ENCODE assay signal across 8 mouse cellular contexts in genomic region chr6:120037636-120038365, GRCm38 (mm10). TPM values are rescaled to one million over a fixed set of nuclear protein-coding genes. Genes with fewer than 3 reads are reported as not detected.
DNase-seq lines count a peak whose midpoint lies in the region; ATAC-seq and TF ChIP-seq lines count a peak whose summit lies in the region.

No protein-coding gene starts in this region.

- under 1% methylated on average over 82 of the region's 85 CpGs for WGBS in embryonic facial prominence, embryonic 11.5 days
- under 1% methylated on average over 81 of the region's 85 CpGs for WGBS in heart, adult 2 months
- WGBS in limb, embryonic 15.5 days = under 1% methylated on average over 82 of the region's 85 CpGs
- under 1% methylated on average over 58 of the region's 85 CpGs for WGBS in midbrain, embryonic 16.5 days

- peak overlapping the region; percentile 90 for H3K4me2 ChIP-seq in embryonic facial prominence, embryonic 11.5 days (ENCODE audit: low read depth, low read length)
- peak overlapping the region; percentile 86 for H3K4me2 ChIP-seq in limb, embryonic 15.5 days
- peak overlapping the region; percentile 96 for H3K4me2 ChIP-seq in midbrain, embryonic 16.5 days (ENCODE audit: low read length)

- no peaks in the 10 kb centered on the region for H3K36me3 ChIP-seq in embryonic facial prominence, embryonic 11.5 days (replicated peaks; ENCODE audit: control insufficient read depth, insufficient read depth, low read depth, low read length)
- H3K36me3 ChIP-seq in heart, adult 2 months (ENCODE audit: control insufficient read depth, insufficient read depth, low read length) = peaks cover 23% of the 10 kb centered on the region
- H3K36me3 ChIP-seq in limb, embryonic 15.5 days = no peaks in the 10 kb centered on the region
- no peaks in the 10 kb centered on the region for H3K36me3 ChIP-seq in midbrain, embryonic 16.5 days (ENCODE audit: control insufficient read depth, insufficient read depth, low read length)

- peak; percentile 51 for ATAC-seq in cerebellum, adult (ENCODE audit: insufficient number of reproducible peaks, low FRiP score, low TSS enrichment)
- ATAC-seq in embryonic facial prominence, embryonic 11.5 days (replicated peaks; ENCODE audit: insufficient number of reproducible peaks, low FRiP score, low TSS enrichment, low read depth) = peak; percentile 75
- ATAC-seq in limb, embryonic 15.5 days (ENCODE audit: insufficient number of reproducible peaks, low FRiP score, low TSS enrichment, low read depth) = peak; percentile 62
- peak; percentile 75 for ATAC-seq in midbrain, embryonic 16.5 days

- no peaks in the 10 kb centered on the region for H3K9me3 ChIP-seq in embryonic facial prominence, embryonic 11.5 days (replicated peaks; ENCODE audit: control insufficient read depth, low read length)
- no peaks in the 10 kb centered on the region for H3K9me3 ChIP-seq in limb, embryonic 15.5 days
- no peaks in the 10 kb centered on the region for H3K9me3 ChIP-seq in midbrain, embryonic 16.5 days (replicated peaks; ENCODE audit: control insufficient read depth, low read length, poor library complexity, severe bottlenecking)

- peak overlapping the region; percentile 89 for H3K4me3 ChIP-seq in embryonic facial prominence, embryonic 11.5 days (ENCODE audit: low read depth, low read length)
- H3K4me3 ChIP-seq in heart, adult 2 months = peak overlapping the region; percentile 67
- peak overlapping the region; percentile 88 for H3K4me3 ChIP-seq in limb, embryonic 15.5 days
- peak overlapping the region; percentile 92 for H3K4me3 ChIP-seq in midbrain, embryonic 16.5 days (ENCODE audit: low read depth, low read length)

- H3K79me2 ChIP-seq in heart, adult 2 months (replicated peaks; ENCODE audit: control insufficient read depth, insufficient read depth, low read length) = peaks cover 11% of the 10 kb centered on the region

- TF ChIP-seq CTCF in heart, adult 2 months (IDR thresholded peaks at IDR 0.05) = no peak

- H3K27ac ChIP-seq in embryonic facial prominence, embryonic 11.5 days (replicated peaks; ENCODE audit: low read depth, low read length) = peak overlapping the region; percentile 97
- peak overlapping the region; percentile 99 for H3K27ac ChIP-seq in heart, adult 2 months
- H3K27ac ChIP-seq in limb, embryonic 15.5 days = peak overlapping the region; percentile 99
- H3K27ac ChIP-seq in midbrain, embryonic 16.5 days (ENCODE audit: low read length) = peak overlapping the region; percentile 98

- no peaks in the 10 kb centered on the region for H3K4me1 ChIP-seq in embryonic facial prominence, embryonic 11.5 days (ENCODE audit: control insufficient read depth, insufficient read depth, low read length)
- peaks cover 4% of the 10 kb centered on the region for H3K4me1 ChIP-seq in heart, adult 2 months (ENCODE audit: control insufficient read depth, insufficient read depth, low read length)
- peaks cover 4% of the 10 kb centered on the region; the same call in 1 of the 2 replicates for H3K4me1 ChIP-seq in limb, embryonic 15.5 days
- peaks cover 20% of the 10 kb centered on the region for H3K4me1 ChIP-seq in midbrain, embryonic 16.5 days (ENCODE audit: control insufficient read depth, insufficient read depth, low read length)

- no peak for DNase-seq in cerebellum, adult 8-10 months
- DNase-seq in embryonic facial prominence, embryonic 11.5 days (ENCODE audit: low spot score) = peak; percentile 75
- peak in 1 of 2 experiments; percentile 90 for DNase-seq in heart, adult 2 months
- DNase-seq in kidney, adult 9 months = peak; percentile 63
- DNase-seq in spleen, postnatal 36 days (ENCODE audit: low spot score in 2 of 2) = peak; percentile 85 to 86

- H3K9ac ChIP-seq in embryonic facial prominence, embryonic 11.5 days (replicated peaks; ENCODE audit: low read length) = peak overlapping the region; percentile 89
- peak overlapping the region; percentile 100 for H3K9ac ChIP-seq in heart, adult 2 months (ENCODE audit: low read depth, low read length)
- H3K9ac ChIP-seq in limb, embryonic 15.5 days = peak overlapping the region; percentile 86
- H3K9ac ChIP-seq in midbrain, embryonic 16.5 days (ENCODE audit: low read depth, low read length) = peak overlapping the region; percentile 90

- intact Hi-C loops in heart, adult 2 months (cut with DNase I) = loop anchor here (2.0 to 5.0 kb wide), 3 partner anchors 33 to 556 kb away; no protein-coding TSS in a partner anchor

- no peak; the same call in 1 of the 2 replicates for TF ChIP-seq POLR2A in heart, adult 2 months (IDR thresholded peaks at IDR 0.05; ENCODE audit: insufficient read depth, low read depth, low read length)

- no peaks in the 10 kb centered on the region for H3K27me3 ChIP-seq in embryonic facial prominence, embryonic 11.5 days (ENCODE audit: control insufficient read depth, insufficient read depth, low read length)
- no peaks in the 10 kb centered on the region for H3K27me3 ChIP-seq in heart, adult 2 months (ENCODE audit: control insufficient read depth, insufficient read depth, low read length)
- H3K27me3 ChIP-seq in limb, embryonic 15.5 days = no peaks in the 10 kb centered on the region
- no peaks in the 10 kb centered on the region for H3K27me3 ChIP-seq in midbrain, embryonic 16.5 days (ENCODE audit: control insufficient read depth, insufficient read depth, low read depth, low read length)

- TF ChIP-seq EP300 in heart, adult 2 months (IDR thresholded peaks at IDR 0.05; ENCODE audit: insufficient read depth, low read depth, low read length) = no peak

RNA-seq across cellular contexts. Expression of gene Wnk1, which starts 0.7 kb away (rescaled TPM):
- 52.6 and 63.6 TPM in 2 replicates for polyA plus RNA-seq in embryonic facial prominence, embryonic 11.5 days (2014; fragmentation: Nextera tagmentation; extraction: Ambion mirVana)
- total RNA-seq in heart, adult 2 months (2021) = 100 to 1,000 TPM; 354 to 369 TPM
- 157 and 285 TPM in 2 replicates for polyA plus RNA-seq in heart, adult 2 months (2012; rRNA removed)
- polyA plus RNA-seq in limb, embryonic 15.5 days (2015; fragmentation: Nextera tagmentation; extraction: Ambion mirVana) = 60.3 and 72.8 TPM in 2 replicates
- 40.6 and 45.9 TPM in 2 replicates for polyA plus RNA-seq in midbrain, embryonic 16.5 days (2015; fragmentation: Nextera tagmentation; extraction: Ambion mirVana)

RNA-seq across cellular contexts. Expression of gene Ninj2, which starts 55.3 kb away (rescaled TPM):
- polyA plus RNA-seq in embryonic facial prominence, embryonic 11.5 days (2014; fragmentation: Nextera tagmentation; extraction: Ambion mirVana) = not detected in 2 replicates
- not detected for total RNA-seq in heart, adult 2 months (2021)
- not detected in 2 replicates for polyA plus RNA-seq in heart, adult 2 months (2012; rRNA removed)
- 1.5 and 1.6 TPM in 2 replicates for polyA plus RNA-seq in limb, embryonic 15.5 days (2015; fragmentation: Nextera tagmentation; extraction: Ambion mirVana)
- polyA plus RNA-seq in midbrain, embryonic 16.5 days (2015; fragmentation: Nextera tagmentation; extraction: Ambion mirVana) = not detected in 2 replicates
